Mouse (Mus musculus) embryonic fibroblast, embryonic 13.5 days (primary cell): Measurements from ENCODE around the gene Syt2.

ENCODE experiments used
- CTCF ChIP-seq: IDR thresholded peaks from 2 replicates; pipeline ENCODE4 v1.5.1; 2011; ENCODE audit warnings: mild to moderate bottlenecking, control low read depth, low read length, moderate library complexity, borderline replicate concordance; ENCODE audit not compliant: insufficient read depth
- POLR2A ChIP-seq: IDR thresholded peaks from 2 replicates; pipeline ENCODE4 v1.6.1; 2011; ENCODE audit warnings: low read depth, mild to moderate bottlenecking, control low read depth, low read length, moderate library complexity

DNA sequence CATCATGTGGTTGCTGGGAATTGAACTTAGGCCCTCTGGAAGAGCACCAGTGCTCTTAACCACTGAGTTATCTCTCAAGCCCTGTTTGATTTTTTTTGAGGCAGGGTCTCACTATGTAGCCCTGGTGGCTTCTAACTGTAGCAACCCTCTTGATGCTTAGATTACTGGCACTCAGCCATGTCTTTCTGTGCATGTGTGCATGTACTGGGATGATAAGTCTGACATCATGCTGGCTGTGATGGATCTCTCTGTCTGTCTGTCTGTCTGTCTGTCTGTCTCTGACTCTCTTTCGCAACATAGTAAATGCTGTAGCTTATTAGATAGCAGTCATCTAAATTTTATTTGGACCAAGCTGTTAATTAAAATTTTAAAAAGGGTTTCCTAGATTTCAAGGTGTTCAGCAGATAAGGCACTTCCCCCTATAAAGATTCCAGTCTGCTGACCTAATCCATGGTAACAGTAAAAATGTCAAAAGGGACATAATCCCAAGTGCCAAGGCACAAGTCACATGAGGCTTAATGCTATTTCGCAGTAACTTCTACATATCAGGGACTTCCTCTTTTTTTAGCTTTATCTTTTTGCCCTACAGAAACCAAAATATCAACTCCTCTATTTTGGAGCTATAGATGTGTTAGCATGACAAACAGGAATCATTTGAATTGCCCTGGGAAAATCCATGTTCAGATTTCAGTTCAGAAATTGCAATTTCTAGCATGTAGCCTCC is 144.4 kb downstream of the Syt2 start:
- TF ChIP-seq POLR2A, result no peak
- TF ChIP-seq CTCF, result no peak
